Mouse (Mus musculus) left cerebral cortex, postnatal 36 days (tissue): ENCODE data around the gene 1700069L16Rik. TPM values are rescaled to one million over a fixed set of nuclear protein-coding genes. Genes with fewer than 3 reads are reported as not detected.

Experiments used
- DNase-seq, 2 experiments: peaks; one replicate each; pipeline ENCODE4 v3.0.0; 2021 to 2022; ENCODE audit warnings: low spot score in 2 of 2, mixed read lengths in 1 of 2
- intact Hi-C: fragments of 180-260 bp; cut with DNase I; formaldehyde crosslinking; loops from one replicate; pipeline ENCODE4 v1.15.1; 2025
- total RNA-seq, 2 experiments: library from RNA; stranded (reverse); gene quantifications; 2 replicates each; pipeline ENCODE4 v1.2.3; 2021

Gene 1700069L16Rik
- total RNA-seq, 2 experiments from 2014 or later = not detected

DNA sequence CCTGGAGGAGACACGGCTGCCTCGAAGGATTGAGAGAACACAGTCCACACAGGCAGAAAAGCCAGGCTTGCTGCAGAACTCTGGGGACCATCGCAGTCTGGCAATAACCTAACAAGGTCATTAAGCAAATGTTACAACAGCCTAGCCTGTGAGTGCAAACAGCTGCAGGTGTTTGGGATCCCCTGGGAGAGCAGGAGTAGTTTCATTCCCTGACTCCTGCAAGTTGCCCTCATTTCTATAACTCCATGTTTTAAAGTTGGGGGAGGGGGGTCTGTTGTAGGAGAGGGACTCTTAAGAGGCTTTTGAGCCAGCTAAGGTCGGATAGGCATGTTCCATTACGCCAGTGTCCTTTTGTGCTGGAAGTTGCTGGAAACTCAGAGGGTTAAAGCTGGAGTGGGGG is 30.2 kb downstream of the 1700069L16Rik start:
- intact Hi-C loops = no loop called here
- DNase-seq = no peak

DNA sequence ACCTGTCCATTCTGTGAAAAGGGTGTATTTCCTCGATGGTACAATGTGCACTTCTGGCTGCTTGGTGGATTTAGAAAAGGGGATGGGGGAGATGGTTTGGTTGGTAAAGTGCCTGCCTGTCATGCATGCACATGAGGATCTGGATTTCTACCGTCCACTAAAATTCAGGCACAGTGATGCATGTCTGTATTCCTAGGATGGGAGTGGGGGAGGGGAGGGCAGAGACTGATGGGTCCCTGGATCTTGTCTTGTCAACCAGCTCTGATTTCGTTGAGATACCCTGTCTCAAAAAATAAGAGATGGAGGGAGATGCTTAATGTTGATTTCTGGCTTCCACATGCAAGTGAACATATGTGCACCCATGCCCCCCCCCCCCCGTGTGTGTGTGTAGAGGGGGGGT is 30.6 kb downstream of the 1700069L16Rik start:
- DNase-seq = no peak
- intact Hi-C loops = no loop called here

GRCm38 (mm10) chr5:113693196-113693755 is 31.3 kb downstream of the 1700069L16Rik start:
- intact Hi-C loops = no loop called here
- DNase-seq = no peak

DNA sequence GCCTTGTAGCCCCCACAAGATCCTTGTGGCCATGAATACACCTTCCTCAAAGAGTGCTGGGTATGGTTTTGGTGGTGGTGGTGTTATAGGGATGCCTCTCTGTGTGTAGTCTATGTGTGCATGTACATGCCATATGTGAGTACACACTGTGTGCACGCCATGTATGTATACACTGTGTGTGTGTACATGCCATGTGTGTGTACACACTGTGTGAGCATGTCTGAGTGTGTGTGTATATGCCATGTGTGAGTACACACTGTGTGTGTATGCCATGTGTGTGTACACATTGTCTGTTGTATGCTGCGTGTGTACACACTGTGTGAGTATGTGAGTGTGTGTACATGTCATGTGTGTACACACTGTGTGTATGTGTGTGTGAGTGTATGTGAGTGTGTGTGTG is 33.7 kb downstream of the 1700069L16Rik start:
- intact Hi-C loops = no loop called here
- no peak for DNase-seq

- intact Hi-C loops = no loop called here
- no peak for DNase-seq
Observed at GRCm38 (mm10) chr5:113690069-113690548, 34.5 kb downstream of the 1700069L16Rik start.

- intact Hi-C loops = loop anchor here (5.0 kb wide), 1 partner anchor 35 kb away; the partner anchor contains the start of gene Cmklr1
Observed at GRCm38 (mm10) chr5:113687514-113687913, 37.1 kb downstream of the 1700069L16Rik start.

GRCm38 (mm10) chr5:113685471-113685870 is 39.1 kb downstream of the 1700069L16Rik start:
- intact Hi-C loops = loop anchor here (5.0 kb wide), 1 partner anchor 33 kb away; the partner anchor contains the start of gene Cmklr1
- DNase-seq = no peak

More at GRCm38 (mm10) chr5:113687514-113687913, 37.1 kb downstream of the 1700069L16Rik start:
- no peak for DNase-seq

GRCm38 (mm10) chr5:113683246-113683645 is 41.3 kb downstream of the 1700069L16Rik start:
- no peak for DNase-seq

DNA sequence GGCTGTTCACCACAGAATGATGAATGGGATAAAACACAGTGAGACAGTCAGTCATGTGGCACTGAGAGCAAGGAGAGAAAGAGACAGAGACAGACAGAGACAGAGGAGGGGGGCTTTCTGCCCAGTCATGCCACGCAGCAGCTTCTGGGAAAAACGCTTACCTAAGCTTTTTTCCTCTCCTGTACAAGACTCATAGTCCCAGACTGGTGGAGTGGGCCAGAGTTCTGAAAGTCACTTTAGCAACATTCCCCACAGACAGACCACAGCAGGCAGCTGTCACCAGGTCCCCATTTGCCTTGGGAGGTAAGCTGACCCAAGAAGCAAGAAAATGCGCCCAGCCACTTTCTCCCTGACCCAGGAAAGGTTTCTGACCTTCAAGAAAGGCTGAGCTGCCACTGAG is 42.1 kb downstream of the 1700069L16Rik start:
- intact Hi-C loops = no loop called here
- no peak for DNase-seq

More at GRCm38 (mm10) chr5:113683246-113683645, 41.3 kb downstream of the 1700069L16Rik start:
- intact Hi-C loops = no loop called here

- intact Hi-C loops = no loop called here
- DNase-seq = no peak
Observed at GRCm38 (mm10) chr5:113681219-113681618, 43.4 kb downstream of the 1700069L16Rik start.

DNA sequence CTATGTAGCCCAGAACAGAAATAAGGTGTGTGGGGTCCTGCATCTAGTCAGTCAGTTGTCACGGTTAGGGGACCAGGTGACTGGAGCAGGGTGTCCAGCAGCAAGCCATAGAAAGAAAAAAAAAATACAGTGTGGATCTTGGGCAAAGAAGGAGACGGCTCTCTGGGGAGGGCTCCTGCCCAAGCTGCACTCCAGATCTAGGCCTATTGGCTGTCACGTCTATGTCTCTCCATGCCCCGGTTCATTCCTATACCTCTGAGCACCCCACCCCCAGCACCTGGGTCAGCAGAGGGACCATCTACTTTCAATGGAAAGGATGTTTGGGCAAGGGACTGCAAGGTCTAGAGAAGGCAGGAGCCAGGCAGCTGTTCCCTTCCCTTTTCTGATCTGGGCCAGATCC is 45.1 kb downstream of the 1700069L16Rik start:
- no peak for DNase-seq
- intact Hi-C loops = no loop called here

DNA sequence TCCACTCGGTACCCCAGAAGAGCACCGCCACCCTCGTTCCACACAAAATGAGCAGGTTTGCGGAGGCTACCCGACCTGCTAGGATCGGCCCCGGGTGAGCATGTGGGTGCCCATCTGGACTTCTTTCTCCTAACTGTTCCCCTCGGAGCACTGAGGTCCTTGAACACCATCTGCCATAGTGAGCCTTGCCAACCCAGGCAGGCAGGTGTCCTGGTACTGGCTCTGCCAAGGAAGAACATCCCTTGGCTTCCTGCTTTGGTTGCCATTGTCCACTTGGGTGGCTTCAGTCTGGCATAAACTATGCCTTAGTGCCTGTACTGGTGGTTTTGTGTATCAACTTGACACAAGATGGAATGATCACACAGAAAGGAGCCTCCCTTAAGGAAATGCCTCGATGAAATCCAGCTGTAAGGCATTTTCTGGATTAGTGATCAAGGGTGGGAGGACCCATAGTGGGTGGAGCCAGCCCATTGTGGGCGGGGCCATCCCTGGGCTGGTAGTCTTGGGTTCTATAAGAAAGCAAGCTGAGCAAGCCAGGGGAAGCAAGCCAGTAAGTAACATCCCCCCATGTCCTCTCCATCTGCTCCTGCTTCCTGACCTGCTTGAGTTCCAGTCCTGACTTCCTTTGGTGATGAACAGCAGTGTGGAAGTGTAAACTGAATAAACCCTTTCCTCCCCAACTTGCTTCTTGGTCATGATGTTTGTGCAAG is 45.7 kb downstream of the 1700069L16Rik start:
- intact Hi-C loops = no loop called here
- no peak for DNase-seq

GRCm38 (mm10) chr5:113677541-113677940 is 47.0 kb downstream of the 1700069L16Rik start:
- no peak for DNase-seq
- intact Hi-C loops = no loop called here

GRCm38 (mm10) chr5:113674851-113675250 is 49.7 kb downstream of the 1700069L16Rik start:
- intact Hi-C loops = no loop called here
- no peak for DNase-seq

GRCm38 (mm10) chr5:113672456-113672855 is 52.1 kb downstream of the 1700069L16Rik start:
- intact Hi-C loops = no loop called here
- DNase-seq = no peak

DNA sequence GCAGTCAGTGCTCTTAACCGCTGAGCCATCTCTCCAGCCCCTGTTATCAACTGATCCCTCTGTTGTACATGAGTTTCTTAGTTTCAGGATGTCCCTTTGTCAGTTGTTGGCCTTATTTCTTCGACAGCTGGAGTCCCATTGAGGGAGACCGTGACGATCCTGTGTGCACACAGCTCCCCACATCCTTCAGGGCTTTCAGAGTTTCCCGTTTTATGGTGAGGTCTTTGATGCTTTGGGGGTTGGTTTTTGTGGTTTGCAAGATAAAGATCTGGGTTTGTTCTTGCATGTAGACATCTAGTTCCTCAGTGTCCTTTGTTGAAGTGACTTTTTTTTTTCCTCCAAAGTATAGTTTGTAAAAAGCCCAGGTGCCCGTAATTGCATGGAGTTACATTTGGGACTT is 54.0 kb downstream of the 1700069L16Rik start:
- no peak for DNase-seq
- intact Hi-C loops = no loop called here

GRCm38 (mm10) chr5:113670110-113670509 is 54.5 kb downstream of the 1700069L16Rik start:
- DNase-seq = no peak
- intact Hi-C loops = no loop called here

DNA sequence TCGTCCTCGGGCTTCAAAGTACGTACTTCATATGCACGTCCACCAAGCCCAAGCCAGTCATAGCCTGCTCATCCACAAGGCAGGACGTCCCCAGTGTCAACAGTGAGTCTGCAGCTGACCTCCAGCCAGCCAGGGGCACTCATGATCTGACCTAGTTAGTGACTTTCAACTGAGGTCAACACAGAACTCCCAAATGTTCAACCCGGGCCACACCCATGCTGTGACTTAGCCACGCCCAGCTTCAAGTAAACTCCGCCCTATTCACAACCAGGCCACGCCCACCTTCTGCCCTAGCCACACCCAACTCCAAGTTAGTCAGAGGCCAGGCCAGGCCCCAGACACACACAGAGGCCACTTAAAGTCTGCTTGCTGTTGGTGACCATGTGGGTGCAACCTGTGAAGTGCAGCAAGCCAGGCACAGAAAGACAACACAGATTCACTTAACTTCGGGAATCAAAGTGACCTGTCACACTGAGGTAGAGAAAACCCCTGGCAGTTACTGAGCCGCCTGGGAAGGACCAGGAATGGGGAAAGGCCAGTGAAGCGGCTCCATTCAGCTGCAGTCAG is 59.9 kb downstream of the 1700069L16Rik start:
- intact Hi-C loops = no loop called here
- no peak for DNase-seq

DNA sequence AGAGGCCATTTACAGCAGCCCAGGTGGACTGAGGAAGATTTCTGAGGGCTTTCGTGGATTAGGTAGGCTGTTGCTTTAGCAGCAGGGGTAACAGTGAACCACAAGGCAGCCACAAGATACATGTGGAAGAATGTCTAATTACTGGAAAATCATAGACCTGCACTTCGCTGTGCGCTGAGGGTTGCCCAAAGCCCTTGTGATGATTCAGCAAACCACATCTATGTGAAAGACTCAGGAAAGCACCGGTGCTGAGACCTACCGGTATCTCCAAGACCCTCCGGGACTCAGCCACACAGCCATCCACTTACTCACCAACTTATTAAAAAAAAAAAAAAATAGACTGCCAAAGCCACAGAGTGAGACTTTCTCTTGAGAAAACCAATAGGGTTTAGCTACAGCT is 60.4 kb downstream of the 1700069L16Rik start:
- no peak for DNase-seq

GRCm38 (mm10) chr5:113660872-113661271 is 63.7 kb downstream of the 1700069L16Rik start:
- intact Hi-C loops = no loop called here
- DNase-seq = no peak

More for the DNA sequence above, 60.4 kb downstream of the 1700069L16Rik start:
- intact Hi-C loops = no loop called here

GRCm38 (mm10) chr5:113654821-113655220 is 69.8 kb downstream of the 1700069L16Rik start:
- no peak for DNase-seq
- intact Hi-C loops = loop anchor here (5.0 kb wide), 1 partner anchor 32 kb away; no protein-coding TSS in a partner anchor
